Mouse (Mus musculus): ENCODE data around the gene Nap1l1. TPM values are rescaled to one million over a fixed set of nuclear protein-coding genes. Genes with fewer than 3 reads are reported as not detected.

Gene Nap1l1
- total and polyA plus RNA-seq, 3 experiments: 196 to 1,342 (median 360) TPM

DNA sequence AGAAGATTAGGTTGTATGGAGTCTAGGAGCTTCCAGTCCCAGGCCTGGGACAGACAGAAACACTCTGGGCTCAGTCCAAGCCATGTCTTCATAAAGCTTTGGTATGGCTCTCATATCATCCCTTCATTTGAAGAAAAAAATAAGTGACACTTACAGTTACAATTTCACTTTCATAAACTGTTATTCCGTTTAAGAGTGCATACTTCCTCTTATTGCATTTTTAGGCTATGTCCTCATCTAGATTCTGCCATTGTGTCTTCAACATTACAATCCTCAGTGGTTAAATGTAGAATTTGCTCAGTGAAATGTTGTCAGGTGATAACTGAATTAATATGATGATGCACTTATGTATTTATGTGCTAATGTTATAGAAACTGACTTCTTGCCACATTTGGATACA lies 8.2 kb upstream of the Nap1l1 start:
- dilution Hi-C loops (cut with MboI; ENCODE audit: extremely low pct_ligation_motif_present, extremely low pct_unique_long_range_greater_than_20kb, low sequenced_read_pairs): no loop called here
- Histone ChIP-seq H3K4me3 (replicated peaks in 1 of 3; ENCODE audit: low read depth in 2 of 3, low read length in 2 of 3, poor library complexity in 1 of 3) (no peak overlapping the region), H3K27me3 (replicated peaks) (no peaks in the 10 kb centered on the region), H3K27ac (ENCODE audit: insufficient read depth, low read depth) (no peak overlapping the region), H3K9ac (ENCODE audit: insufficient read depth, low read depth) (no peak overlapping the region), H3K4me2 (ENCODE audit: insufficient read depth, low read depth, poor library complexity, severe bottlenecking) (no peak overlapping the region), H3K4me1 (ENCODE audit: control insufficient read depth in 1 of 2, insufficient read depth in 2 of 2) (peaks cover 5 to 12% of the 10 kb centered on the region in 2 experiments; a peak in 2 of 4 replicates), H3K79me2 (replicated peaks; ENCODE audit: control insufficient read depth, extremely low read depth, insufficient read depth, poor library complexity, severe bottlenecking) (no peaks in the 10 kb centered on the region), H3K9me3 (replicated peaks; ENCODE audit: low read length) (no peaks in the 10 kb centered on the region), H3K36me3 (replicated peaks in 1 of 2; ENCODE audit: control insufficient read depth in 1 of 2, insufficient read depth in 1 of 2, low read length in 1 of 2) (no peaks in the 10 kb centered on the region)
- in situ Hi-C loops (cut with MboI; ENCODE audit: low pct_ligation_motif_present, low pct_unique_long_range_greater_than_20kb, low sequenced_read_pairs): no loop called here
- DNase-seq (ENCODE audit: extremely low read depth): no peak
- 0 out of 2 replicates have a peak, but pooled peaks have one; percentile 14 for TF ChIP-seq ZNF384 (IDR thresholded peaks at IDR 0.05; ENCODE audit: low read depth, low read length)
- no peak for TF ChIP-seq KAT2A (IDR thresholded peaks at IDR 0.05; ENCODE audit: insufficient replicate concordance, low read length)
- 0 out of 2 replicates have a peak, but pooled peaks have one; percentile 5 for TF ChIP-seq JUN (IDR thresholded peaks at IDR 0.05; ENCODE audit: insufficient read depth, low read depth, low read length)

GRCm38 (mm10) chr10:111465409-111465808 lies 7.6 kb upstream of the Nap1l1 start:
- peaks cover 4 to 8% of the 10 kb centered on the region in 2 experiments; a peak in 2 of 4 replicates for H3K4me1 ChIP-seq (ENCODE audit: control insufficient read depth in 1 of 2, insufficient read depth in 2 of 2)
- no peak for TF ChIP-seq ZMIZ1 (IDR thresholded peaks at IDR 0.05; ENCODE audit: low read depth, low read length)
- TF ChIP-seq MAFK (IDR thresholded peaks at IDR 0.05; ENCODE audit: insufficient replicate concordance, low read length): no peak
- TF ChIP-seq POLR2AphosphoS2 (IDR thresholded peaks at IDR 0.05; ENCODE audit: low read depth, low read length): no peak
- no peak for TF ChIP-seq MEF2A (IDR thresholded peaks at IDR 0.05; ENCODE audit: borderline replicate concordance, low read depth, low read length)
- TF ChIP-seq ZNF384 (IDR thresholded peaks at IDR 0.05; ENCODE audit: low read depth, low read length): no peak
- TF ChIP-seq ZKSCAN1 (IDR thresholded peaks at IDR 0.05; ENCODE audit: borderline replicate concordance, low read depth, low read length): no peak
- no peak for TF ChIP-seq MYC (IDR thresholded peaks at IDR 0.05; ENCODE audit: low read depth, low read length)
- H3K4me2 ChIP-seq (ENCODE audit: insufficient read depth, low read depth, poor library complexity, severe bottlenecking): no peak overlapping the region
- DNase-seq (ENCODE audit: extremely low read depth): no peak
- H3K27ac ChIP-seq (ENCODE audit: insufficient read depth, low read depth): no peak overlapping the region
- in situ Hi-C loops (cut with MboI; ENCODE audit: low pct_ligation_motif_present, low pct_unique_long_range_greater_than_20kb, low sequenced_read_pairs): no loop called here
- H3K9me3 ChIP-seq (replicated peaks; ENCODE audit: low read length): no peaks in the 10 kb centered on the region
- no peaks in the 10 kb centered on the region for H3K27me3 ChIP-seq (replicated peaks)
- no peaks in the 10 kb centered on the region for H3K79me2 ChIP-seq (replicated peaks; ENCODE audit: control insufficient read depth, extremely low read depth, insufficient read depth, poor library complexity, severe bottlenecking)
- H3K36me3 ChIP-seq (replicated peaks in 1 of 2; ENCODE audit: control insufficient read depth in 1 of 2, insufficient read depth in 1 of 2, low read length in 1 of 2): no peaks in the 10 kb centered on the region
- dilution Hi-C loops (cut with MboI; ENCODE audit: extremely low pct_ligation_motif_present, extremely low pct_unique_long_range_greater_than_20kb, low sequenced_read_pairs): no loop called here
- no peak overlapping the region for H3K4me3 ChIP-seq (replicated peaks in 1 of 3; ENCODE audit: low read depth in 2 of 3, low read length in 2 of 3, poor library complexity in 1 of 3)
- no peak overlapping the region for H3K9ac ChIP-seq (ENCODE audit: insufficient read depth, low read depth)

GRCm38 (mm10) chr10:111471166-111471565 lies 1.9 kb upstream of the Nap1l1 start:
- Histone ChIP-seq H3K9ac (ENCODE audit: insufficient read depth, low read depth) (no peak overlapping the region), H3K4me1 (ENCODE audit: control insufficient read depth in 1 of 2, insufficient read depth in 2 of 2) (peaks cover 2 to 37% of the 10 kb centered on the region in 2 experiments; a peak in 2 of 4 replicates), H3K4me3 (replicated peaks in 1 of 3; ENCODE audit: low read depth in 2 of 3, low read length in 2 of 3, poor library complexity in 1 of 3) (peak overlapping the region in 1 of 3 experiments; percentile 19), H3K9me3 (replicated peaks; ENCODE audit: low read length) (no peaks in the 10 kb centered on the region), H3K27me3 (replicated peaks) (no peaks in the 10 kb centered on the region), H3K4me2 (ENCODE audit: insufficient read depth, low read depth, poor library complexity, severe bottlenecking) (peak overlapping the region; percentile 86; the same call in 1 of the 2 replicates), H3K79me2 (replicated peaks; ENCODE audit: control insufficient read depth, extremely low read depth, insufficient read depth, poor library complexity, severe bottlenecking) (peaks cover 29% of the 10 kb centered on the region), H3K36me3 (replicated peaks in 1 of 2; ENCODE audit: control insufficient read depth in 1 of 2, insufficient read depth in 1 of 2, low read length in 1 of 2) (peaks cover 0 to 7% of the 10 kb centered on the region in 2 experiments), H3K27ac (ENCODE audit: insufficient read depth, low read depth) (no peak overlapping the region)
- dilution Hi-C loops (cut with MboI; ENCODE audit: extremely low pct_ligation_motif_present, extremely low pct_unique_long_range_greater_than_20kb, low sequenced_read_pairs) (no loop called here), in situ Hi-C loops (cut with MboI; ENCODE audit: low pct_ligation_motif_present, low pct_unique_long_range_greater_than_20kb, low sequenced_read_pairs) (no loop called here)
- DNase-seq (ENCODE audit: extremely low read depth): peak; percentile 90
- TF ChIP-seq EP300 (IDR thresholded peaks at IDR 0.05; ENCODE audit: low read length) (peak; percentile 31; the same call in 1 of the 2 replicates), MAX (IDR thresholded peaks at IDR 0.05; ENCODE audit: low read length) (peak; percentile 46; the same call in 1 of the 2 replicates), ZNF384 (IDR thresholded peaks at IDR 0.05; ENCODE audit: low read depth, low read length) (peak; percentile 54), E2F4 (IDR thresholded peaks at IDR 0.05; ENCODE audit: insufficient replicate concordance, low read depth, low read length) (0 out of 2 replicates have a peak, but pooled peaks have one; percentile 39), MAZ (IDR thresholded peaks at IDR 0.05; ENCODE audit: low read depth, low read length) (0 out of 2 replicates have a peak, but pooled peaks have one; percentile 17), ZMIZ1 (IDR thresholded peaks at IDR 0.05; ENCODE audit: low read depth, low read length) (no peak), SIN3A (IDR thresholded peaks at IDR 0.05; ENCODE audit: low read length) (peak; percentile 60; the same call in 1 of the 2 replicates), ETS1 (conservative IDR thresholded peaks at IDR 0.05; ENCODE audit: low read depth, low read length) (peak; percentile 45), USF2 (conservative IDR thresholded peaks at IDR 0.05; ENCODE audit: low read depth, low read length) (no peak), ELF1 (IDR thresholded peaks at IDR 0.05; ENCODE audit: low read depth, low read length) (peak; percentile 42; the same call in 1 of the 2 replicates), IRF4 (IDR thresholded peaks at IDR 0.05; ENCODE audit: low read depth, low read length) (peak; percentile 64; the same call in 1 of the 2 replicates), TBP (conservative IDR thresholded peaks at IDR 0.05; ENCODE audit: low read depth, low read length) (peak; percentile 78), MXI1 (IDR thresholded peaks at IDR 0.05; ENCODE audit: low read depth, low read length) (peak; percentile 57; the same call in 1 of the 2 replicates), TCF12 (IDR thresholded peaks at IDR 0.05; ENCODE audit: low read depth, low read length) (no peak), POLR2A (IDR thresholded peaks at IDR 0.05; ENCODE audit: low read depth, low read length) (peak; percentile 54), UBTF (IDR thresholded peaks at IDR 0.05; ENCODE audit: low read depth, low read length) (0 out of 2 replicates have a peak, but pooled peaks have one; percentile 33), MAFK (IDR thresholded peaks at IDR 0.05; ENCODE audit: insufficient replicate concordance, low read length) (no peak), BHLHE40 (IDR thresholded peaks at IDR 0.05; ENCODE audit: low read depth, low read length) (peak; percentile 49), MYC (IDR thresholded peaks at IDR 0.05; ENCODE audit: low read depth, low read length) (peak; percentile 66; the same call in 1 of the 2 replicates)
